Mouse (Mus musculus) forebrain, embryonic 16.5 days (tissue): ENCODE data around the gene Col4a1. TPM values are rescaled to one million over a fixed set of nuclear protein-coding genes. Genes with fewer than 3 reads are reported as not detected.

ENCODE experiments used
- ATAC-seq: fragments of 200-750 bp; cut with Nextera tagmentation; 2 replicates; pipeline ENCODE4 v1.8.0; 2017; ENCODE audit warnings: mild to moderate bottlenecking, moderate library complexity
- H3K27ac ChIP-seq: fragments of 300-500 bp; sonication (generic); 2 replicates; pipeline ENCODE4 v1.5.1; 2014; ENCODE audit warnings: low read length, control low read depth
- H3K27me3 ChIP-seq: fragments of 300-500 bp; sonication (generic); replicated peaks from 2 replicates; pipeline ENCODE4 v1.6.1; 2014; ENCODE audit warnings: low read length; ENCODE audit not compliant: control insufficient read depth, insufficient read depth
- H3K36me3 ChIP-seq: fragments of 300-500 bp; sonication (generic); 2 replicates; pipeline ENCODE4 v1.6.1; 2014; ENCODE audit not compliant: control insufficient read depth, insufficient read depth
- H3K4me1 ChIP-seq: fragments of 300-500 bp; sonication (generic); replicated peaks from 2 replicates; pipeline ENCODE4 v1.6.1; 2014; ENCODE audit warnings: low read length; ENCODE audit not compliant: control insufficient read depth, insufficient read depth
- H3K4me2 ChIP-seq: fragments of 300-500 bp; sonication (generic); 2 replicates; pipeline ENCODE4 v1.6.1; 2014; ENCODE audit warnings: mild to moderate bottlenecking, low read length, control low read depth
- H3K4me3 ChIP-seq: fragments of 300-500 bp; sonication (generic); replicated peaks from 2 replicates; pipeline ENCODE4 v1.5.1; 2014; ENCODE audit warnings: mild to moderate bottlenecking, low read length, control low read depth
- H3K9ac ChIP-seq: fragments of 300-500 bp; sonication (generic); replicated peaks from 2 replicates; pipeline ENCODE4 v1.6.1; 2014; ENCODE audit warnings: low read depth, low read length, control low read depth
- H3K9me3 ChIP-seq: fragments of 300-500 bp; sonication (generic); 2 replicates; pipeline ENCODE4 v1.6.1; 2016; ENCODE audit warnings: low read length; ENCODE audit not compliant: control insufficient read depth
- WGBS: fragments of 180-500 bp; shearing (Covaris S2); extraction: QIAGEN DNeasy Blood & Tissue Kit; methylation state at CpG from one replicate; pipeline ENCODE4 v1.1.7; 2014; 5-methylcytosine and 5-hydroxymethylcytosine counted together
- polyA plus RNA-seq: library from polyadenylated mRNA; unstranded; fragments of >200 nt; fragmentation: Nextera tagmentation; extraction: Ambion mirVana; gene quantifications from 2 replicates; pipeline ENCODE4 v1.2.1, GENCODE M21; 2015

Col4a1 gene
- polyA plus RNA-seq, 1 experiment from 2014 or later: 69.0 TPM

- Histone ChIP-seq H3K27ac (no peak overlapping the region), H3K9ac (no peak overlapping the region), H3K4me1 (peaks cover 8% of the 10 kb centered on the region; the same call in 1 of the 2 replicates), H3K27me3 (no peaks in the 10 kb centered on the region), H3K36me3 (no peaks in the 10 kb centered on the region), H3K4me3 (no peak overlapping the region), H3K4me2 (no peak overlapping the region), H3K9me3 (no peaks in the 10 kb centered on the region)
- WGBS: 91% methylated on average over 4 of the region's 4 CpGs
- ATAC-seq: no peak
These were observed 22.6 kb upstream of the Col4a1 start for GRCm38 (mm10) chr8:11335238-11335637.

- Histone ChIP-seq H3K27me3 (no peaks in the 10 kb centered on the region), H3K36me3 (no peaks in the 10 kb centered on the region), H3K4me3 (no peak overlapping the region), H3K9me3 (no peaks in the 10 kb centered on the region), H3K27ac (no peak overlapping the region), H3K4me2 (no peak overlapping the region), H3K4me1 (peaks cover 8% of the 10 kb centered on the region; the same call in 1 of the 2 replicates), H3K9ac (no peak overlapping the region)
- no peak for ATAC-seq
- 92% methylated on average over 3 of the region's 3 CpGs for WGBS
These were observed 21.9 kb upstream of the Col4a1 start for GRCm38 (mm10) chr8:11334493-11334892.

DNA sequence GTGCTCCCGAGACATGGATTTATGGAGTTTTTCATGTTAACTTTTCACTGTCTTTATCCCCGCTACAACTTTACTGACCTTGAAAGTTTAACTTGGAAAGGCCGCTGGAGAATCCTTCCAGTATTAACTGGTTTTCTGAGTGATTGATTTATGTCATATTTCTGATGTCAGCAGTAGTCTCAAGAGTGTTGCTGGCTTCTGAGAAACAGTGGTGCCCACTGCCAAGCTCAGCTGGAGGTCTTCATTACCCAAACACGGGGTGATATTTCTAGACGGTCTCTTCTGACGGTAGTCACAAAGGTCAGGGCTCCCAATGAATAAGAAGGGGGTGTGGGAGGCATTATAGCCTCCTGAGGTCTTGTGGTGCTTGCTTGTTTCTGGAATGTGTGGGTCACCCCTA is 21.1 kb upstream of the Col4a1 start:
- H3K4me2 ChIP-seq: no peak overlapping the region
- H3K4me3 ChIP-seq: no peak overlapping the region
- H3K27ac ChIP-seq: no peak overlapping the region
- no peaks in the 10 kb centered on the region for H3K36me3 ChIP-seq
- ATAC-seq: no peak
- peaks cover 8% of the 10 kb centered on the region; the same call in 1 of the 2 replicates for H3K4me1 ChIP-seq
- H3K27me3 ChIP-seq: no peaks in the 10 kb centered on the region
- no peak overlapping the region for H3K9ac ChIP-seq
- no peaks in the 10 kb centered on the region for H3K9me3 ChIP-seq
- WGBS: 82% methylated on average over 6 of the region's 6 CpGs

DNA sequence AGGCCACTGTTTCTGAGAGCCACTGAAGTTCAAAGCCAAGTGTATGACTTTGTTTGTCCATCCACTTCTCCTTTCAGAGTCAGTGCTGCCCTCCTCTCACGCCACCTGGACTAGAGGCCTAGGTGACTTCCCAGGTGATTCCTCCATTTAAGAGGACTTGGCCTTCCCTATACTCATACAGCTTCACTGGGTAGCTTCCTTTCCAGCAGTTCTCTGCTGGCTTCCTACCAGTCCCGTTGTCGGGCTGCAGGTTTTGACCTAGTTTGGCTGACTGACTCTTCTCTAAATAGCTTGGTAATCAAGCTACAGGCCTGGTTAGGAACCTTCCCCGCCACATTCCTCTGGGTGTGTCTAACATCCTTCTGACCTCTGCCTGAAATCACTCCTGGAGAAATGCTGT is 18.9 kb upstream of the Col4a1 start:
- Histone ChIP-seq H3K4me2 (no peak overlapping the region), H3K9me3 (no peaks in the 10 kb centered on the region), H3K36me3 (no peaks in the 10 kb centered on the region), H3K27me3 (no peaks in the 10 kb centered on the region), H3K4me1 (peaks cover 8% of the 10 kb centered on the region; the same call in 1 of the 2 replicates), H3K9ac (no peak overlapping the region), H3K27ac (no peak overlapping the region), H3K4me3 (no peak overlapping the region)
- WGBS: 86% methylated on average over 4 of the region's 4 CpGs
- no peak for ATAC-seq

DNA sequence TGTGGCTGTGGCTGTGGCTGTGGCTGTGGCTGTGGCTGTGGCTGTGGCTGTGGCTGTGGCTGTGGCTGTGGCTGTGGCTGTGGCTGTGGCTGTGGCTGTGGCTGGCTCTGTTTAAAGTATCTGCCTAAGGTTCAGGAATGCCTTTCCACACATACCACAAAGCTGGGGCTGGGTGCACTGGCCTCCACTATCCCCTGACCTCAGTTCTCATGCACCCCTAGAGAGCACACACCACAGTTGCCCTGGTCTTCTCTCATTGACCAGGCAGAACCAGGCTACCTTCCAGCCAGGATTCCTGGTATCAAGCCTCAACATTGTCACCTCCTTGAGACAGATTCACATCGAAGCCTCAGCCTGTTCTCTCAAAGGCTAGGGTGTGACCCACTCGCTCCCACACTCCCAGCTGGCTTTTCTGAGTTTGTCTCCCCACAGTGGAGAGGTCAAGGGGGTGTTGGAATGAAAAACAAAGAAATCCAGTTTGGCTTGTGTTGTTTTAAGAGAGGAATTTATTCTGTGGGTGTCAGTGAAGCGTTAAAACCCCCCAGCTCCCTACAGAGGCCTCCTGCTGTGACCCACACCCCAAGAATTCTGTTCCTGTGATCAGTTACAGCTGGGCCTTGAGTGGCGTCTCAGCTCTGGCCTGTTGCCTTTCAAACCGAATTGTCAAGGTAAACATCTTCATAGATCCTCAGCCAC is 15.2 kb upstream of the Col4a1 start:
- no peaks in the 10 kb centered on the region for H3K4me1 ChIP-seq
- H3K27me3 ChIP-seq: no peaks in the 10 kb centered on the region
- H3K9me3 ChIP-seq: no peaks in the 10 kb centered on the region
- H3K9ac ChIP-seq: no peak overlapping the region
- H3K4me2 ChIP-seq: no peak overlapping the region
- 59% methylated on average over 5 of the region's 5 CpGs for WGBS
- no peaks in the 10 kb centered on the region for H3K36me3 ChIP-seq
- no peak overlapping the region for H3K4me3 ChIP-seq
- no peak for ATAC-seq
- no peak overlapping the region for H3K27ac ChIP-seq

- no peaks in the 10 kb centered on the region for H3K36me3 ChIP-seq
- 64% methylated on average over 4 of the region's 4 CpGs for WGBS
- H3K4me2 ChIP-seq: no peak overlapping the region
- H3K27ac ChIP-seq: no peak overlapping the region
- H3K4me3 ChIP-seq: no peak overlapping the region
- H3K9ac ChIP-seq: no peak overlapping the region
- ATAC-seq: no peak
- no peaks in the 10 kb centered on the region for H3K27me3 ChIP-seq
- no peaks in the 10 kb centered on the region for H3K4me1 ChIP-seq
- no peaks in the 10 kb centered on the region for H3K9me3 ChIP-seq
These were observed 14.7 kb upstream of the Col4a1 start for GRCm38 (mm10) chr8:11327298-11327697.

DNA sequence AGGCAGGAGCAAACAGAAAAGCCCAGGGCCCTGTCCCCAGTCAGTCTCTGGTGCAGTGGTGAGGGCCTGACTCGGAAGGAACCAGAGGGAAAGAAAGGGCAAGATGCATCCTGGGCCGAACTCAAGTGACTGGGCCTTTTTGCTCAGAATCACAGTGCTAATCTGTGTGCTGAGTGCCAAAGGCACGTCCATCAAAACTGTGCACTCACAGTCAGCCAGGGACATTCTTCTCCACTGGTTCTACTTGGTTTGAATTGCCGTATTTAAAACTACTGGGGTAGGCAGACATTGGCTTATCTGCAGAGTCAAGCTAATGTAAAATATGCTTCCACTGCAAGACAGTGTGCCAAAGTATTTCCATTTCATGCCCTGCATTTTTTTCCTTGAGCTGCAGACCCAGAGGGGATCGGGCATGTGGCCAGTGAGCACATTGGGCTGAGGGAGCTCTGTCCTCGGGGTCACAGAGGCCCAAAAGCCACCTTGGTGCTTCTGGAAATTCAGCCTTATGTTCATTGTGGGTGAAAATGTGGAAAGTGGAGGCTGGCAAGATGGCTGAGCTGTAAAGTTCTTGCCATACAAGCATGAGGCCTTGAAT is 12.3 kb upstream of the Col4a1 start:
- ATAC-seq: no peak
- Histone ChIP-seq H3K27me3 (no peaks in the 10 kb centered on the region), H3K9me3 (no peaks in the 10 kb centered on the region), H3K4me1 (no peaks in the 10 kb centered on the region), H3K27ac (no peak overlapping the region), H3K9ac (no peak overlapping the region), H3K4me2 (no peak overlapping the region), H3K4me3 (no peak overlapping the region), H3K36me3 (no peaks in the 10 kb centered on the region)
- 70% methylated on average over 6 of the region's 6 CpGs for WGBS

DNA sequence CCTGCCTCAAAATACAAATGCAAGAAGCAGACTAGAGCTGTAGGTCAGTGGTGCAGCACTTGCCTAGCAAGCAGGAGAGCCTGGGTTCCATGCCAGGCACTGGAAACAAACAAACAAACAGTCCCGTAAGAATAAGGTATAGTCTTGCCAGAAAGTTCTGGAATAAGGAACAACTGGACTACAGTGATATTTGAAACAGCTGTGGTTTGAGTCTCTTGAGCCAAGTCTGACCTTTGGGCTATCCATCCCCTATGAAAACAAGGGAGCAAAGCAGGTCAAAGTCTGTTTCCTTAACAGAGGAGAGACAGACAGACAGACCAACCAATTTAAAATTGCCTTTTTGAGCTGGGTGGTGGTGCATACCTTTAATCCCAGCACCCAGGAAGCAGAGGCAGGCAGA is 11.1 kb upstream of the Col4a1 start:
- WGBS: 100% methylated on average over 1 of the region's 1 CpGs
- Histone ChIP-seq H3K4me1 (no peaks in the 10 kb centered on the region), H3K4me3 (no peak overlapping the region), H3K36me3 (no peaks in the 10 kb centered on the region), H3K9me3 (no peaks in the 10 kb centered on the region), H3K4me2 (no peak overlapping the region), H3K9ac (no peak overlapping the region), H3K27ac (no peak overlapping the region), H3K27me3 (no peaks in the 10 kb centered on the region)
- ATAC-seq: no peak

DNA sequence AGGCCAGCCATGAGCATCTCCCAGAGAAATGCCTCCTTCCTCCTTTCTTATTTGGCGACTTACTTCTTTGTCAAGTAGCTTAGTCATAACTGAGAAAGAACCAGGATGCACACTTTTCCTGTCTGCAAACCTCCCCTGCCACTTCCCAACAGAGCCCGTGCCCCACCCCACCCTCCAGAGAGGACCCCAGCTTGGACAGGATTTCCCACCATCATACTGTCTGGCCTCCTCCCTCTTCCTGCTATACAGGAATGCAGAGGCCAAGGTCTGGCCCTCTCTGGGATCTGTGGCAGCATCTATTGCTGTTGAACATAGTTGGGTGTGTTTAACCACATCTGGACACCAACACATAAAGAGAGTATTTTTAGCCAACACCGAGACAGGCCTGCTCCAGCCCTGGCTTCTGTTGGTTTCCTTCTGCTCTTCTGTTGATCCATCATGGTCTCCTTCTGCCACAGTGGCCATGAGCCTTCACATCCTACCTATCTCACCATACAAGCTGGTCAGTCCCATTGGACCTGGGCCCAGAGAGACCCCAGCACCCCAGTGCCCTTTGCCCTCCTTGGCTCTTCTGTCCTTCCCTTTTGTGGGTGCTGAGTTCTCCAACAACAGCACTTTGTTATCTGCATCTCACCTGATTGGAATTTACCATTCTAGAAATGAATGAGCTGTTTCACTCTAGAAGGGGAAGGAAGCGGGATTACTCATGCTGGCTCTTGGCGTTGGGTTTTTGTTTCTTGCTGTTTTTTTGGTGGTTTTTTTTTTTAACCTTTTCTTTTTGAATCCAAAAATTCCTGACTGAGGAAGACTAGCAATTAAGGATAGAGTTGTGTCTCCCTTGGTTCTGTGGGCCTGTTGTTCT is 10.3 kb upstream of the Col4a1 start:
- ATAC-seq: no peak
- Histone ChIP-seq H3K4me1 (no peaks in the 10 kb centered on the region), H3K27ac (no peak overlapping the region), H3K9me3 (no peaks in the 10 kb centered on the region), H3K9ac (no peak overlapping the region), H3K4me2 (no peak overlapping the region), H3K36me3 (no peaks in the 10 kb centered on the region), H3K27me3 (no peaks in the 10 kb centered on the region), H3K4me3 (no peak overlapping the region)
- WGBS: 86% methylated on average over 5 of the region's 5 CpGs
